Mouse (Mus musculus) embryonic fibroblast, embryonic 13.5 days (primary cell): ENCODE measurements around the gene Snx14. TPM values are rescaled to one million over a fixed set of nuclear protein-coding genes. Genes with fewer than 3 reads are reported as not detected.

Source experiments
- H3K27ac ChIP-seq: 2 replicates; pipeline ENCODE4 v1.5.1; 2012; ENCODE audit warnings: low read length, control low read depth, inconsistent platforms; ENCODE audit not compliant: insufficient read depth
- H3K4me1 ChIP-seq: 2 replicates; pipeline ENCODE4 v1.6.1; 2011; ENCODE audit warnings: low read length; ENCODE audit not compliant: control insufficient read depth, insufficient read depth
- H3K4me3 ChIP-seq: 2 replicates; pipeline ENCODE4 v1.5.1; 2011; ENCODE audit warnings: mild to moderate bottlenecking, control low read depth, low read length; ENCODE audit not compliant: insufficient read depth
- CTCF ChIP-seq: IDR thresholded peaks from 2 replicates; pipeline ENCODE4 v1.5.1; 2011; ENCODE audit warnings: mild to moderate bottlenecking, control low read depth, low read length, moderate library complexity, borderline replicate concordance; ENCODE audit not compliant: insufficient read depth
- POLR2A ChIP-seq: IDR thresholded peaks from 2 replicates; pipeline ENCODE4 v1.6.1; 2011; ENCODE audit warnings: low read depth, mild to moderate bottlenecking, control low read depth, low read length, moderate library complexity
- polyA plus RNA-seq: library from polyadenylated mRNA; stranded (reverse); fragments of >200 nt; gene quantifications from 2 replicates; pipeline ENCODE4 v1.2.4, GENCODE M21; 2011; ENCODE audit warnings: low read depth; ENCODE audit not compliant: missing spikeins, insufficient read length

The Snx14 gene
- polyA plus RNA-seq, 1 experiment, result 34.3 TPM

- TF ChIP-seq CTCF (no peak), POLR2A (no peak)
- H3K4me3 ChIP-seq, result no peak overlapping the region
- peaks cover 2% of the 10 kb centered on the region for H3K4me1 ChIP-seq
- H3K27ac ChIP-seq, result no peak overlapping the region
Measured at GRCm38 (mm10) chr9:88439991-88440390, 1.2 kb upstream of the Snx14 start.

GRCm38 (mm10) chr9:88439238-88439600 is 461 bp upstream of the Snx14 start:
- Histone ChIP-seq H3K27ac (peak overlapping the region; percentile 75), H3K4me3 (peak overlapping the region; percentile 72), H3K4me1 (peaks cover 2% of the 10 kb centered on the region)
- TF ChIP-seq POLR2A, result no peak
- no peak for TF ChIP-seq CTCF

DNA sequence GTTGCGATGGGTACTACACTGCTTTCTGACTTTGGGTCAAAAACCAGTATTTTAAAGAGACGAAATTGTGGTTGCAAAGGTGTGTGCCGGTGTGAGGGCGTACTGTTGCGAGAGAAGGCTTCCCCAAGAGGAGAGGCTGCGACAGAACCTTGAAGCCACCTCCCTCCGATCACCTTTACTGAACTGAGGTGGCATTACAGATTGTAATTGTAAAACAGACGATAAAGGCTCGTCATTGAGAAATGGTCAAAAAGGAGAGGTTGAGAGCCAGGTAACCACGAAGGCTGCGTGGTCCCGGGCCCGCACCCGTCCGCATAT is 562 bp downstream of the Snx14 start:
- TF ChIP-seq POLR2A, result no peak
- no peak for TF ChIP-seq CTCF
- Histone ChIP-seq H3K27ac (peak overlapping the region; percentile 43; the same call in 1 of the 2 replicates), H3K4me3 (peak overlapping the region; percentile 72), H3K4me1 (peaks cover 2% of the 10 kb centered on the region)

- no peak overlapping the region for H3K27ac ChIP-seq
Measured at GRCm38 (mm10) chr9:88437342-88438236, 1.2 kb downstream of the Snx14 start.

GRCm38 (mm10) chr9:88424356-88424755 is 14.4 kb downstream of the Snx14 start:
- no peak overlapping the region for H3K27ac ChIP-seq
- H3K4me3 ChIP-seq, result no peak overlapping the region
- TF ChIP-seq POLR2A (no peak), CTCF (no peak)
- H3K4me1 ChIP-seq, result no peaks in the 10 kb centered on the region

More at GRCm38 (mm10) chr9:88437342-88438236, 1.2 kb downstream of the Snx14 start:
- Histone ChIP-seq H3K4me1 (peaks cover 2% of the 10 kb centered on the region), H3K4me3 (peak overlapping the region; percentile 72)
- TF ChIP-seq CTCF (no peak), POLR2A (no peak)

- Histone ChIP-seq H3K4me3 (no peak overlapping the region), H3K4me1 (no peaks in the 10 kb centered on the region), H3K27ac (no peak overlapping the region)
- TF ChIP-seq POLR2A (no peak), CTCF (no peak)
Measured at GRCm38 (mm10) chr9:88422428-88422827, 16.3 kb downstream of the Snx14 start.

GRCm38 (mm10) chr9:88416752-88417151 is 22.0 kb downstream of the Snx14 start:
- H3K27ac ChIP-seq, result no peak overlapping the region
- H3K4me1 ChIP-seq, result no peaks in the 10 kb centered on the region
- TF ChIP-seq POLR2A (no peak), CTCF (no peak)
- no peak overlapping the region for H3K4me3 ChIP-seq

GRCm38 (mm10) chr9:88409978-88410377 is 28.8 kb downstream of the Snx14 start:
- Histone ChIP-seq H3K27ac (no peak overlapping the region), H3K4me3 (no peak overlapping the region), H3K4me1 (no peaks in the 10 kb centered on the region)
- TF ChIP-seq CTCF (no peak), POLR2A (no peak)

DNA sequence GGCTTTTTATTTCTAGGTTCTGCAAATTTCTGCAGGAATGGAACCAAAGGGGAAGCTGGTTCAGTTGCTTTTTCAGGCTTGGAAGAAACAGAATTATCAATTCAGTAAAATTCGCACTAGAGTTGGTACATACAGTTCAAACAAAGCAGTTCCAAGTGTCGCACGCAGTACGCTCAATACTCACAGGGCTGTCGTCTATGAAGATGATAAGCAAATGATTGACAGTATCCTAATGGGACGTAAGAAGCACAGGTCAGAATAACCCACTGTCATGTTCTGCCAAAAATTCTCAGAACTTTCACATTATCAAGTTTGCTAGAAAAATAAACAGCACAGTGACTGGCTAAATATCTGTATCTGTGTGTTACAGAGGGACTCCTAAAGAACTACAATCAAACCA is 34.2 kb downstream of the Snx14 start:
- no peak overlapping the region for H3K4me3 ChIP-seq
- H3K4me1 ChIP-seq, result no peaks in the 10 kb centered on the region
- no peak overlapping the region for H3K27ac ChIP-seq
- no peak for TF ChIP-seq POLR2A
- no peak for TF ChIP-seq CTCF

DNA sequence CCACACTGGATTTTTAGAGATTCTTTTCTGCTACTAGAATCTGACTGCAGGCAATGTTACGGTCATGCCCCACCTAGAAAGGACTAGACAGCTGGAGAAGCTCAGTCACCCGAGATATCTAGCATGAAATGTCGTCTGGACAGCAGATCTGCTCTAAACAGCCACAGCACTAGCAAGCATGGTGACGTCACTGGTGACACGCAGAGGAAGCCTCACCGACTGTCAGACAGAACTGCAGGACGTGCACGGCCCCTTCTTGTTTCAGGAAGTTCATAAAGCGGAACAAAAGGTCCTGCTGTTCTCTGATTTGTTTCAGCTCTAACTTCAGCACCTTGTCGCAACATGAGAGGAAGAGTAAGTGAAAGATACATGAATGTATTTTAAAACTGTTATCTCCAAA is 34.7 kb downstream of the Snx14 start:
- Histone ChIP-seq H3K27ac (no peak overlapping the region), H3K4me3 (no peak overlapping the region), H3K4me1 (no peaks in the 10 kb centered on the region)
- TF ChIP-seq CTCF (no peak), POLR2A (no peak)

- no peak overlapping the region for H3K27ac ChIP-seq
- no peaks in the 10 kb centered on the region for H3K4me1 ChIP-seq
- H3K4me3 ChIP-seq, result no peak overlapping the region
- no peak for TF ChIP-seq CTCF
- TF ChIP-seq POLR2A, result no peak
Measured at GRCm38 (mm10) chr9:88398461-88398860, 40.3 kb downstream of the Snx14 start.
